Mouse (Mus musculus): ENCODE data around the gene Hat1. TPM values are rescaled to one million over a fixed set of nuclear protein-coding genes. Genes with fewer than 3 reads are reported as not detected.

Hat1 gene
- 0.89 and 4.7 TPM in 2 replicates for polyA plus RNA-seq (2012; ENCODE audit: low replicate concordance)

GRCm38 (mm10) chr2:71388951-71389763 is at the start of gene Hat1:
Gene Hat1 (plus strand): TSS chr2:71388958.

GRCm38 (mm10) chr2:71367125-71367880 is 21.5 kb upstream of the Hat1 start, which contains the start of gene Slc25a12:
Gene Slc25a12 (minus strand): TSS chr2:71367749.

GRCm38 (mm10) chr2:71453161-71453916 is 64.6 kb downstream of the Hat1 start, which contains the start of gene Metap1d:
Gene Metap1d (plus strand): TSS chr2:71453276.

Other genes starting within 250 kb of the Hat1 start
- gene Dync1i2, start 177.3 kb upstream of the Hat1 start, polyA plus RNA-seq (2012; ENCODE audit: low replicate concordance): 0.99 and 3.0 TPM in 2 replicates
- 4.7 and 15.1 TPM in 2 replicates for gene Slc25a12, start 21.2 kb upstream of the Hat1 start, polyA plus RNA-seq (2012; ENCODE audit: low replicate concordance)
- gene Metap1d, start 64.3 kb downstream of the Hat1 start, polyA plus RNA-seq (2012; ENCODE audit: low replicate concordance): 6.0 and 16.4 TPM in 2 replicates
- gene Dlx1, start 139.2 kb downstream of the Hat1 start, polyA plus RNA-seq (2012; ENCODE audit: low replicate concordance): 0.08 and 0.71 TPM in 2 replicates
- not detected in 2 replicates for gene Dlx2, start 157.8 kb downstream of the Hat1 start, polyA plus RNA-seq (2012; ENCODE audit: low replicate concordance)